Mouse (Mus musculus) embryonic facial prominence, embryonic 12.5 days (tissue): ENCODE measurements around the gene Arid5b. TPM values are rescaled to one million over a fixed set of nuclear protein-coding genes. Genes with fewer than 3 reads are reported as not detected.

Experiments
- ATAC-seq: fragments of 200-750 bp; cut with Nextera tagmentation; 2 replicates; pipeline ENCODE4 v1.8.0; 2017; ENCODE audit not compliant: insufficient number of reproducible peaks, insufficient read depth, low FRiP score, low TSS enrichment
- H3K27ac ChIP-seq: fragments of 300-500 bp; sonication (generic); 2 replicates; pipeline ENCODE4 v1.5.1; 2016; ENCODE audit warnings: mild to moderate bottlenecking
- H3K27me3 ChIP-seq: fragments of 300-500 bp; sonication (generic); 2 replicates; pipeline ENCODE4 v1.6.1; 2016; ENCODE audit warnings: mild to moderate bottlenecking, moderate library complexity
- H3K36me3 ChIP-seq: fragments of 300-500 bp; sonication (generic); 2 replicates; pipeline ENCODE4 v1.6.1; 2016; ENCODE audit warnings: mild to moderate bottlenecking
- H3K4me1 ChIP-seq: fragments of 300-500 bp; sonication (generic); 2 replicates; pipeline ENCODE4 v1.6.1; 2016
- H3K4me2 ChIP-seq: fragments of 300-500 bp; sonication (generic); replicated peaks from 2 replicates; pipeline ENCODE4 v1.6.1; 2016; ENCODE audit warnings: mild to moderate bottlenecking, moderate library complexity
- H3K4me3 ChIP-seq: fragments of 300-500 bp; sonication (generic); 2 replicates; pipeline ENCODE4 v1.5.1; 2016; ENCODE audit warnings: mild to moderate bottlenecking
- H3K9ac ChIP-seq: fragments of 300-500 bp; sonication (generic); 2 replicates; pipeline ENCODE4 v1.6.1; 2016; ENCODE audit warnings: mild to moderate bottlenecking, moderate library complexity
- H3K9me3 ChIP-seq: fragments of 300-500 bp; sonication (generic); 2 replicates; pipeline ENCODE4 v1.6.1; 2016; ENCODE audit warnings: mild to moderate bottlenecking, moderate library complexity
- WGBS: fragments of 180-500 bp; shearing (Covaris S2); methylation state at CpG from one replicate; pipeline ENCODE4 v1.1.7; 2016; 5-methylcytosine and 5-hydroxymethylcytosine counted together
- polyA plus RNA-seq: library from polyadenylated mRNA; unstranded; fragments of >200 nt; fragmentation: Nextera tagmentation; extraction: Ambion mirVana; gene quantifications from 2 replicates; pipeline ENCODE4 v1.2.1, GENCODE M21; 2016

Gene Arid5b
- polyA plus RNA-seq, 1 experiment from 2014 or later, result 50.9 TPM

- WGBS, result 67% methylated on average over 8 of the region's 8 CpGs
- H3K27me3 ChIP-seq, result no peaks in the 10 kb centered on the region
- H3K36me3 ChIP-seq, result peaks cover 12% of the 10 kb centered on the region
- no peaks in the 10 kb centered on the region for H3K9me3 ChIP-seq
- H3K27ac ChIP-seq, result no peak overlapping the region
- H3K9ac ChIP-seq, result no peak overlapping the region
- peaks cover 8% of the 10 kb centered on the region; the same call in 1 of the 2 replicates for H3K4me1 ChIP-seq
- ATAC-seq, result no peak
- H3K4me2 ChIP-seq, result no peak overlapping the region
- H3K4me3 ChIP-seq, result no peak overlapping the region
Measured at GRCm38 (mm10) chr10:68112983-68113382, 165.6 kb downstream of the Arid5b start.

- WGBS, result 34% methylated on average over 5 of the region's 5 CpGs
- Histone ChIP-seq H3K9ac (no peak overlapping the region), H3K4me2 (no peak overlapping the region), H3K36me3 (peaks cover 8% of the 10 kb centered on the region), H3K4me3 (no peak overlapping the region), H3K9me3 (no peaks in the 10 kb centered on the region), H3K27me3 (no peaks in the 10 kb centered on the region), H3K4me1 (peaks cover 24% of the 10 kb centered on the region), H3K27ac (no peak overlapping the region)
- no peak for ATAC-seq
Measured at GRCm38 (mm10) chr10:68110607-68111006, 167.9 kb downstream of the Arid5b start.

GRCm38 (mm10) chr10:68110182-68110581 lies 168.4 kb downstream of the Arid5b start:
- H3K9ac ChIP-seq, result no peak overlapping the region
- H3K36me3 ChIP-seq, result peaks cover 8% of the 10 kb centered on the region
- no peak overlapping the region for H3K27ac ChIP-seq
- peaks cover 28% of the 10 kb centered on the region for H3K4me1 ChIP-seq
- no peaks in the 10 kb centered on the region for H3K9me3 ChIP-seq
- no peak overlapping the region for H3K4me3 ChIP-seq
- 52% methylated on average over 8 of the region's 8 CpGs for WGBS
- H3K27me3 ChIP-seq, result no peaks in the 10 kb centered on the region
- ATAC-seq, result no peak
- H3K4me2 ChIP-seq, result no peak overlapping the region

- no peaks in the 10 kb centered on the region for H3K9me3 ChIP-seq
- 72% methylated on average over 1 of the region's 1 CpGs for WGBS
Measured at GRCm38 (mm10) chr10:68109651-68110050, 168.9 kb downstream of the Arid5b start.

DNA sequence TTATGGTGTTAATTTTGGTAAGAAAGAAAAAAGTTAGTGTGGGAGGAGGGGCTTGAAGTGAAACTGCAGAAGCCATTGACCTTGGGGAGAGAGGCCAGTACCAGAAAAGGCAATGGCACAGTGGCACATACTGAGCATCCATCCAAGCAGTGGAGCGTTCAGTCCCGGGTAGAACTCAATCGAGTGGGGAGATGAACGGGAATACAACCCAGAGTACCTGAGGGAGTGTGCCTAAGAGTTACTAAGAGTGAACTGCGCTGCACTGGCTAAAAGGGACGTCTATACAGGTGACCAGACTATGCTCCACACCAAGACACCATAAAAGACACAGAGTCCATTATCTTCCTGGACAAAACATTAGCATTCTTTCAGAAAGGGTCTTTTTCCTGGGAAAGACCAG lies 170.8 kb downstream of the Arid5b start:
- Histone ChIP-seq H3K9me3 (no peaks in the 10 kb centered on the region), H3K4me2 (no peak overlapping the region), H3K27me3 (no peaks in the 10 kb centered on the region), H3K4me1 (peaks cover 45% of the 10 kb centered on the region), H3K36me3 (peaks cover 8% of the 10 kb centered on the region), H3K27ac (no peak overlapping the region), H3K4me3 (no peak overlapping the region), H3K9ac (no peak overlapping the region)
- 85% methylated on average over 6 of the region's 6 CpGs for WGBS
- ATAC-seq, result no peak

More at GRCm38 (mm10) chr10:68109651-68110050, 168.9 kb downstream of the Arid5b start:
- Histone ChIP-seq H3K4me1 (peaks cover 32% of the 10 kb centered on the region), H3K27ac (no peak overlapping the region), H3K4me2 (no peak overlapping the region), H3K27me3 (no peaks in the 10 kb centered on the region), H3K4me3 (no peak overlapping the region), H3K9ac (no peak overlapping the region), H3K36me3 (peaks cover 8% of the 10 kb centered on the region)
- ATAC-seq, result no peak

GRCm38 (mm10) chr10:68106351-68106950 lies 172.1 kb downstream of the Arid5b start:
- Histone ChIP-seq H3K27me3 (no peaks in the 10 kb centered on the region), H3K4me1 (peaks cover 39% of the 10 kb centered on the region), H3K9ac (no peak overlapping the region), H3K9me3 (no peaks in the 10 kb centered on the region), H3K27ac (0 out of 2 replicates have a peak overlapping the region, but pooled peaks have one; percentile 17), H3K4me3 (no peak overlapping the region), H3K4me2 (no peak overlapping the region), H3K36me3 (peaks cover 14% of the 10 kb centered on the region)
- no peak for ATAC-seq
- WGBS, result 66% methylated on average over 9 of the region's 9 CpGs

DNA sequence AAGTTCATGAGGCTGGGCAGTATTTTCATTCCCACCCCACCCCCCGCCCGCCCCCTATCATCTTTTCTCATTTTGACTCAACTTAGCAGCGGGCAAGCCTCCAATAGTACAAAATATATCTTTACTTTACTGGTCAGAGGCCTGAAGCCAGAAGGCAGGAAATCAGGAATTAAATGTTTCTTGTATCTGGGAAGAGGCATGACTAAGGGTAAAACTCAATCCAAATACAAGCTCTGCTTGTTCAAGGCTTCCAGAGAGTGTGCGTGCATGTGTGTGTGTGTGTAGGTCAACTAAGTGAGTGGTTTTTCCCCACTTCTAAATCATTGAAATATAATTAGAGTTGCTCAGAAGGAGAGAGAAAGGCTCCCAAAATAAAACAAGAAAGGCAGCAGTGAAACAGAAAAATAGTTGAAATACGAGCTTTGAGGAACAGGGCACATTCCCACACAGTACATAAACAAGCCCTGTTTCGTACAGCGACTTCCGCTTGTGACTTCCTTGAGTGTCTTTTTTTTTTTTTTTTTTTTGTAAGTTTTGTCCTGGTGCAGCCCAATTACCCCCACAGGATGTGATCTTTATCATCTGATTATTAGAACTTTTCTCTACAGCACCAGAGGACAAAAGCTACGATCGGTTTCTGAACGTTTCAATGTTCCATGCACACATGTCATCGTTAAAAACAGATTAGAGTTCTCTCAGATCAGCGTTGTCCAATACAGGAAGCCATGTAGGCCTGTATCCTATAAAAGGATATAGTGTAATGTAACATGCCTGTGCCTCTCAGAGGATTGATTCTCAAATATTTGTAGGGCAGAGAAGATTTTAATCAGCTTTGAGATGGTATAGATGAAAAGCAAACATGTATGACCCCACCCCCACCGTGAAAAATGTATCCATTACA lies 173.4 kb downstream of the Arid5b start:
- Histone ChIP-seq H3K4me1 (peaks cover 39% of the 10 kb centered on the region), H3K27me3 (no peaks in the 10 kb centered on the region), H3K36me3 (peaks cover 21% of the 10 kb centered on the region), H3K4me3 (no peak overlapping the region), H3K9me3 (no peaks in the 10 kb centered on the region), H3K9ac (no peak overlapping the region), H3K27ac (peak overlapping the region; percentile 85), H3K4me2 (no peak overlapping the region)
- no peak for ATAC-seq
- WGBS, result 34% methylated on average over 14 of the region's 14 CpGs

GRCm38 (mm10) chr10:68104481-68104880 lies 174.1 kb downstream of the Arid5b start:
- H3K36me3 ChIP-seq, result peaks cover 24% of the 10 kb centered on the region
- no peaks in the 10 kb centered on the region for H3K27me3 ChIP-seq
- H3K9me3 ChIP-seq, result no peaks in the 10 kb centered on the region
- no peak overlapping the region for H3K4me2 ChIP-seq
- 10% methylated on average over 2 of the region's 2 CpGs for WGBS
- H3K27ac ChIP-seq, result peak overlapping the region; percentile 85
- peaks cover 39% of the 10 kb centered on the region for H3K4me1 ChIP-seq
- H3K4me3 ChIP-seq, result no peak overlapping the region
- ATAC-seq, result no peak
- H3K9ac ChIP-seq, result no peak overlapping the region

- H3K36me3 ChIP-seq, result peaks cover 20% of the 10 kb centered on the region
- 28% methylated on average over 5 of the region's 5 CpGs for WGBS
- H3K27ac ChIP-seq, result peak overlapping the region; percentile 50
- no peak overlapping the region for H3K4me2 ChIP-seq
- H3K27me3 ChIP-seq, result no peaks in the 10 kb centered on the region
- no peak overlapping the region for H3K9ac ChIP-seq
- peaks cover 39% of the 10 kb centered on the region for H3K4me1 ChIP-seq
- no peak overlapping the region for H3K4me3 ChIP-seq
- peak; percentile 86 for ATAC-seq
- no peaks in the 10 kb centered on the region for H3K9me3 ChIP-seq
Measured at GRCm38 (mm10) chr10:68103988-68104387, 174.6 kb downstream of the Arid5b start.

- peaks cover 21% of the 10 kb centered on the region for H3K36me3 ChIP-seq
- H3K9ac ChIP-seq, result no peak overlapping the region
- ATAC-seq, result no peak
- WGBS, result 54% methylated on average over 6 of the region's 6 CpGs
- peak overlapping the region; percentile 54 for H3K27ac ChIP-seq
- no peak overlapping the region for H3K4me2 ChIP-seq
- H3K9me3 ChIP-seq, result no peaks in the 10 kb centered on the region
- peaks cover 39% of the 10 kb centered on the region for H3K4me1 ChIP-seq
- H3K4me3 ChIP-seq, result no peak overlapping the region
- no peaks in the 10 kb centered on the region for H3K27me3 ChIP-seq
Measured at GRCm38 (mm10) chr10:68103078-68103855, 175.3 kb downstream of the Arid5b start.

DNA sequence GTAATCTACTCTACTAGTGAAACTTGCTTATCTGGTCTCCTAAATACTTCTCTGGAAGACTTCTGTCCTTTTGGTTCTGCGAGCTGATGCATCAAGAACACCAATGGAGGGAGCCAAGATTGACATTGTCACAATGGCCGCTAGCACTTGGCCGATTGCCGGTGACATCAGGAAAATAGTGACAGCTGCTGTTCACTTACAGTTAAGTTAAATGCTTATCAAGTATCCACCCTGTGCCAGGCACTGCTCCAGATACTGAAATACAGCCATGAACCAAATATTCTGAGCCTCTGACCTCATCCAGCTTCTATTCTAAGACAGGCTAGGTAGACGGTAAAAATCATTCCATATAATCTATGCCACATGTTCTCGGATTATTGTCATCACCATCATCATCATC lies 176.0 kb downstream of the Arid5b start:
- Histone ChIP-seq H3K4me3 (no peak overlapping the region), H3K9ac (no peak overlapping the region), H3K27me3 (no peaks in the 10 kb centered on the region), H3K36me3 (peaks cover 28% of the 10 kb centered on the region), H3K4me2 (no peak overlapping the region), H3K9me3 (no peaks in the 10 kb centered on the region), H3K27ac (no peak overlapping the region; the same call in 1 of the 2 replicates), H3K4me1 (peaks cover 39% of the 10 kb centered on the region)
- 84% methylated on average over 6 of the region's 6 CpGs for WGBS
- ATAC-seq, result no peak
